Mouse (Mus musculus) intestine, embryonic 16.5 days (tissue): ENCODE measurements around the gene Gm4981. TPM values are rescaled to one million over a fixed set of nuclear protein-coding genes. Genes with fewer than 3 reads are reported as not detected.
"Not testable (repeated sequence)": the region's sequence is repeated elsewhere in the genome, so short reads cannot be mapped to it uniquely, and the experiment has no call there.

Experiments used
- ATAC-seq: fragments of 200-750 bp; cut with Nextera tagmentation; 2 replicates; pipeline ENCODE4 v1.8.0; 2017; ENCODE audit warnings: moderate TSS enrichment, moderate library complexity
- H3K27ac ChIP-seq: fragments of 300-500 bp; sonication (generic); 2 replicates; pipeline ENCODE4 v1.5.1; 2014; ENCODE audit warnings: mild to moderate bottlenecking, low read length
- H3K27me3 ChIP-seq: fragments of 300-500 bp; sonication (generic); replicated peaks from 2 replicates; pipeline ENCODE4 v1.6.1; 2014; ENCODE audit warnings: low read length, control low read depth, mixed read lengths; ENCODE audit not compliant: control insufficient read depth, insufficient read depth
- H3K36me3 ChIP-seq: fragments of 300-500 bp; sonication (generic); 2 replicates; pipeline ENCODE4 v1.6.1; 2014; ENCODE audit warnings: low read length, control low read depth; ENCODE audit not compliant: control insufficient read depth, insufficient read depth
- H3K4me1 ChIP-seq: fragments of 300-500 bp; sonication (generic); 2 replicates; pipeline ENCODE4 v1.6.1; 2014; ENCODE audit warnings: low read length, control low read depth, mixed read lengths; ENCODE audit not compliant: control insufficient read depth, insufficient read depth
- H3K4me2 ChIP-seq: fragments of 300-500 bp; sonication (generic); 2 replicates; pipeline ENCODE4 v1.6.1; 2014; ENCODE audit warnings: low read depth, low read length, control low read depth
- H3K4me3 ChIP-seq: fragments of 300-500 bp; sonication (generic); 2 replicates; pipeline ENCODE4 v1.5.1; 2014; ENCODE audit warnings: mild to moderate bottlenecking, low read length
- H3K9ac ChIP-seq: fragments of 300-500 bp; sonication (generic); 2 replicates; pipeline ENCODE4 v1.6.1; 2014; ENCODE audit warnings: low read depth, low read length
- H3K9me3 ChIP-seq: fragments of 300-500 bp; sonication (generic); 2 replicates; pipeline ENCODE4 v1.6.1; 2016; ENCODE audit warnings: low read length, control low read depth; ENCODE audit not compliant: control insufficient read depth
- WGBS: fragments of 180-500 bp; shearing (Covaris S2); extraction: QIAGEN DNeasy Blood & Tissue Kit; methylation state at CpG from one replicate; pipeline ENCODE4 v1.1.7; 2014; 5-methylcytosine and 5-hydroxymethylcytosine counted together
- polyA plus RNA-seq: library from polyadenylated mRNA; unstranded; fragments of >200 nt; fragmentation: Nextera tagmentation; extraction: Ambion mirVana; gene quantifications from 2 replicates; pipeline ENCODE4 v1.2.1, GENCODE M21; 2015

Gm4981 gene
- polyA plus RNA-seq = not detected in 2 replicates

GRCm38 (mm10) chr10:58236613-58237012 is at the start of gene Gm4981:
TSS of gene Gm4981 (minus strand) at chr10:58236701.
- no peaks in the 10 kb centered on the region for H3K4me1 ChIP-seq
- ATAC-seq = no peak
- H3K9me3 ChIP-seq = peaks cover 12% of the 10 kb centered on the region
- no peaks in the 10 kb centered on the region for H3K27me3 ChIP-seq
- WGBS = 86% methylated on average over 10 of the region's 10 CpGs
- H3K9ac ChIP-seq = no peak within 1 kb of the TSS
- no peaks in the 10 kb centered on the region for H3K36me3 ChIP-seq
- H3K4me2 ChIP-seq = no peak within 1 kb of the TSS
- no peak within 1 kb of the TSS for H3K27ac ChIP-seq
- H3K4me3 ChIP-seq = no peak within 1 kb of the TSS

- no peak overlapping the region for H3K9ac ChIP-seq
- no peak overlapping the region for H3K4me2 ChIP-seq
- H3K4me3 ChIP-seq = no peak overlapping the region
- H3K36me3 ChIP-seq = peaks cover 10% of the 10 kb centered on the region
- no peaks in the 10 kb centered on the region for H3K27me3 ChIP-seq
- H3K4me1 ChIP-seq = no peaks in the 10 kb centered on the region
- H3K9me3 ChIP-seq = no peaks in the 10 kb centered on the region
- 95% methylated on average over 7 of the region's 7 CpGs for WGBS
- H3K27ac ChIP-seq = no peak overlapping the region
- ATAC-seq = no peak
These were observed 45.7 kb upstream of the Gm4981 start for GRCm38 (mm10) chr10:58282238-58282637.

GRCm38 (mm10) chr10:58258466-58258865 is 22.0 kb upstream of the Gm4981 start:
- peaks cover under 1% of the 10 kb centered on the region; the same call in 1 of the 2 replicates for H3K36me3 ChIP-seq
- no peak for ATAC-seq
- H3K27me3 ChIP-seq = no peaks in the 10 kb centered on the region
- no peak overlapping the region for H3K4me3 ChIP-seq
- 62% methylated on average over 5 of the region's 5 CpGs for WGBS
- no peaks in the 10 kb centered on the region for H3K9me3 ChIP-seq
- no peak overlapping the region for H3K4me2 ChIP-seq
- H3K9ac ChIP-seq = no peak overlapping the region
- H3K27ac ChIP-seq = no peak overlapping the region
- peaks cover 2% of the 10 kb centered on the region; the same call in 1 of the 2 replicates for H3K4me1 ChIP-seq

GRCm38 (mm10) chr10:58255954-58256353 is 19.5 kb upstream of the Gm4981 start:
- Histone ChIP-seq H3K9me3 (no peaks in the 10 kb centered on the region), H3K4me3 (peak overlapping the region; percentile 89), H3K27ac (0 out of 2 replicates have a peak overlapping the region, but pooled peaks have one; percentile 10), H3K4me1 (peaks cover 2% of the 10 kb centered on the region; the same call in 1 of the 2 replicates), H3K4me2 (peak overlapping the region; percentile 62), H3K9ac (peak overlapping the region; percentile 95), H3K27me3 (no peaks in the 10 kb centered on the region), H3K36me3 (no peaks in the 10 kb centered on the region)
- WGBS = under 1% methylated on average over 4 of the region's 4 CpGs
- no peak; the same call in 1 of the 2 replicates for ATAC-seq

- peak within 1 kb of the TSS; percentile 95 for H3K9ac ChIP-seq
- H3K27ac ChIP-seq = peak within 1 kb of the TSS; percentile 77
- H3K4me3 ChIP-seq = peak within 1 kb of the TSS; percentile 89
- WGBS = under 1% methylated on average over 57 of the region's 58 CpGs
- H3K9me3 ChIP-seq = no peaks in the 10 kb centered on the region
- H3K36me3 ChIP-seq = no peaks in the 10 kb centered on the region
- peak; percentile 99 for ATAC-seq
- H3K27me3 ChIP-seq = no peaks in the 10 kb centered on the region
- peaks cover 2% of the 10 kb centered on the region; the same call in 1 of the 2 replicates for H3K4me1 ChIP-seq
- H3K4me2 ChIP-seq = peak within 1 kb of the TSS; percentile 62
These were observed 18.9 kb upstream of the Gm4981 start, which contains the start of gene Gcc2 for GRCm38 (mm10) chr10:58255213-58255892. TSS of gene Gcc2 (plus strand) at chr10:58255497.

- Histone ChIP-seq H3K4me2 (peak overlapping the region; percentile 62), H3K27ac (no peak overlapping the region), H3K9ac (no peak overlapping the region), H3K9me3 (no peaks in the 10 kb centered on the region), H3K36me3 (no peaks in the 10 kb centered on the region), H3K27me3 (no peaks in the 10 kb centered on the region), H3K4me1 (peaks cover 2% of the 10 kb centered on the region; the same call in 1 of the 2 replicates), H3K4me3 (peak overlapping the region; percentile 89)
- 30% methylated on average over 6 of the region's 6 CpGs for WGBS
- peak; percentile 16 for ATAC-seq
These were observed 18.2 kb upstream of the Gm4981 start for GRCm38 (mm10) chr10:58254635-58255175.

GRCm38 (mm10) chr10:58249535-58249934 is 13.0 kb upstream of the Gm4981 start:
- Histone ChIP-seq H3K36me3 (no peaks in the 10 kb centered on the region), H3K9ac (no peak overlapping the region), H3K9me3 (no peaks in the 10 kb centered on the region), H3K27me3 (no peaks in the 10 kb centered on the region), H3K27ac (no peak overlapping the region), H3K4me3 (no peak overlapping the region), H3K4me1 (no peaks in the 10 kb centered on the region), H3K4me2 (no peak overlapping the region)
- ATAC-seq = no peak
- 48% methylated on average over 1 of the region's 1 CpGs for WGBS

- peak; percentile 78 for ATAC-seq
- H3K36me3 ChIP-seq, H3K9ac ChIP-seq, H3K9me3 ChIP-seq, H3K4me3 ChIP-seq, H3K27ac ChIP-seq, H3K4me1 ChIP-seq, H3K4me2 ChIP-seq, H3K27me3 ChIP-seq: not testable (repeated sequence)
- 85% methylated on average over 7 of the region's 8 CpGs for WGBS
These were observed 2.7 kb upstream of the Gm4981 start for GRCm38 (mm10) chr10:58238984-58239740.

- not testable (repeated sequence) for H3K4me1 ChIP-seq, H3K4me2 ChIP-seq, H3K27me3 ChIP-seq, ATAC-seq, H3K4me3 ChIP-seq, H3K27ac ChIP-seq, H3K9ac ChIP-seq, H3K36me3 ChIP-seq
- WGBS = 83% methylated on average over 4 of the region's 4 CpGs
- peaks cover 13% of the 10 kb centered on the region for H3K9me3 ChIP-seq
These were observed 1.5 kb downstream of the Gm4981 start for GRCm38 (mm10) chr10:58234985-58235384.
